Mouse (Mus musculus) megakaryocyte, embryonic 14.5 days (primary cell): Measurements from ENCODE around the gene Rsph14.

Source experiments
- FLI1 ChIP-seq: IDR thresholded peaks from 2 replicates; pipeline ENCODE4 v1.6.1; 2012; ENCODE audit warnings: low read length, inconsistent platforms, mixed read lengths
- GATA1 ChIP-seq: IDR thresholded peaks from 3 replicates; pipeline ENCODE4 v1.6.1; 2012; ENCODE audit warnings: mixed read lengths, low read length, inconsistent platforms, borderline replicate concordance

DNA sequence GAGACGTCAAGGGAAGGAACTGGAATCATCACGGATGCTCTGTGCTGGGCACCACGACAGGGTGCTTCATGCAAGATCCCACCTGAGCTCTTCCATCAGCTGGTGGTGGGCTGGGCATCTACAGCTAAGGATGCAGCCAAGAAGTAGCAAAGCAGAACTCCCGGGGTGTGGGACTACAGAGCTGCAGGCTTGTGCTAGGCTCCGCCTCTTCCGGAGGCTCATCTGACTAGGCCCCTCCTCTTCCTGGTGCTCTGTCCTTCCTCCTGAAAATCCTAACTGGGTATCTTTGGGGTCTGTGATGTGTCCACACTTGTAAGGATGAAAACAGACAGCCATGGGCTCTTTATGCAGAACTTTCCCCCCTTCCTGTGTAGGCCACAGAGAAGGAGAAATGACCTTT lies 33.3 kb upstream of the Rsph14 start:
- no peak for TF ChIP-seq GATA1
- TF ChIP-seq FLI1 = no peak
